Mouse (Mus musculus) mature B cell (primary cell): ENCODE measurements around the gene Dock9.

Experiments used
- in situ Hi-C: fragments of 300-500 bp; cut with MboI; formaldehyde crosslinking; loops from 2 replicates; pipeline ENCODE4 v1.14.3; 2019

The Dock9 gene

GRCm38 (mm10) chr14:121797457-121798410 lies at the start of gene Dock9:
Dock9 (minus strand) TSS chr14:121797837.
- in situ Hi-C loops, result no loop called here

DNA sequence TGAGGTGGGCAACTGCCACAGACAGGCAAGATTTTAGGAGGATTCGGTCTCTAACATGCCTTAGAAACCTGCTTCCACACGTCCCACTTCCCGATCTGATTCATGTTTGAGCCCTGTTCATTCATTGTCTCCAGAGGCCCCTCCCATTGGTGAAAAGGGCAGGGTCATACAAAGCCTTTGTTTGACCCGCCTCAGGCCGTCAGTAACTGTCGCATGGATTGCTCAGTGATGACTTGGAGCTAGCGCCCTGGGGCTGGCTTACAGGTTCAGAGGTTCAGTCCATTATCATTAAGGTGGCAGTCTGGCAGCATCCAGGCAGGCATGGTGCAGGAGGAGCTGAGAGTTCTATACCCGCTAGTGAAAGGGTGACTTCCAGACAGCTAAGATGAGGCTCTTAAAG lies 46.8 kb upstream of the Dock9 start:
- in situ Hi-C loops, result no loop called here

DNA sequence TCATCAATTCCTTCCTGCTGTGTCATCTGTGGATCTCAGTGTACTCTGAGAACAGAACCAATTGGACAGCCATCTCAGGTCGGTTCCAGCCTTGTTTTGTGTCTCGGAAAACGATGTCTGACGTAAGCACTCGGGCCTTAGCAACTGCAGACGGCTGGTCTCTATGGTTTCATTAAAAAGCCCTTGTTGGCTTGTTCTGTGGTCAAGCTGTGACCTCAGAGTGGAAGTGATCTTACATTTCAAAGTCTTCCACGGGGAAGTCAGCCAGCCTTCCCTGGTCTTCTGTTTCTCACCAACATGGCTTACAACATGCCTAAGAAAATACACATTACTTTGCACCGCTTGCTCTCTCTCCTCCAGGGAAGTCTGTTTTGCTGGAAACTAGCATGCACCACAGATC lies 42.6 kb upstream of the Dock9 start:
- in situ Hi-C loops, result no loop called here

DNA sequence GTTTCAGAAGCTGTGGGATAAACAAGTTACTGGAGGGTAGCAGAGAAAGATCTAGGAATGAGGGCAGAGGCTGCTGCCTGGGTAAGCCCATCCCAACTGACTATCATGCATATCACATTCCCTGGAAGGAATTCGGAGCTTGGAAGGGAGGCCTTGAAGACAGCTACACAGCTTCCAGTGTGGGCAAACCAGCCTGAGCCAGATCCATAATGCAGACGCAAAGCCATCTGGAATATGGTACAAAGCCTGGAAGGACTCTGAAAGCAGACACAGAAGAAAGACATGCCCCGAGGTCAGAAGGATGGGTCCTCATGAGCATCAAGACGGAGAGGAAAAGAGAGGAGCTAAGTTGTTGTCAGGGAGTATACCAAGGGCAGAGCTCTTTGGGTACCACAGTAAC lies 40.5 kb upstream of the Dock9 start:
- in situ Hi-C loops, result no loop called here

- in situ Hi-C loops, result no loop called here
These were observed 35.4 kb upstream of the Dock9 start for GRCm38 (mm10) chr14:121833001-121833520.

- in situ Hi-C loops, result no loop called here
These were observed 32.3 kb upstream of the Dock9 start for GRCm38 (mm10) chr14:121829816-121830442.

DNA sequence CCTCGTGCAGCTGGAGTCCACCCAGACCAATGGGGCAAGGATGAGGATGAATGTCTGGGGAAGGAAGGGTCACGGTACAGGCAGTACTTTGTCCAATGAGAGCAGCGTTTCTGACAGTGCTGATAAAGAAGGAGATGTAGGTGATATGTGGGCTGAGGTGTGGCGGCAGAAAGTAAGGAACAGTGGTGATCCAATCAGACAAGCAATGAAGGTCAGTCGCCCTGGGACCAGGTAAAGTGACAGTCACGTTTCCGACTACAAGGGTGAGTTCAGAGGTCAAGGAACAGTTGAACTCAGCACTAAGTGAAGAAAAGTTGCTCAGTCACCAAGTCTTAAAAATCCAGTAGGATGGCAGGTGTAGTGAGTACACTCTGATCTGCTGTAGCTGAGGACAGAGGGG lies 29.5 kb upstream of the Dock9 start:
- in situ Hi-C loops, result no loop called here

GRCm38 (mm10) chr14:121825521-121826445 lies 28.1 kb upstream of the Dock9 start:
- in situ Hi-C loops, result no loop called here

- in situ Hi-C loops, result no loop called here
These were observed 26.9 kb upstream of the Dock9 start for GRCm38 (mm10) chr14:121824322-121825103.

- in situ Hi-C loops, result no loop called here
These were observed 25.4 kb upstream of the Dock9 start for GRCm38 (mm10) chr14:121822997-121823396.

GRCm38 (mm10) chr14:121822506-121822905 lies 24.9 kb upstream of the Dock9 start:
- in situ Hi-C loops, result no loop called here

DNA sequence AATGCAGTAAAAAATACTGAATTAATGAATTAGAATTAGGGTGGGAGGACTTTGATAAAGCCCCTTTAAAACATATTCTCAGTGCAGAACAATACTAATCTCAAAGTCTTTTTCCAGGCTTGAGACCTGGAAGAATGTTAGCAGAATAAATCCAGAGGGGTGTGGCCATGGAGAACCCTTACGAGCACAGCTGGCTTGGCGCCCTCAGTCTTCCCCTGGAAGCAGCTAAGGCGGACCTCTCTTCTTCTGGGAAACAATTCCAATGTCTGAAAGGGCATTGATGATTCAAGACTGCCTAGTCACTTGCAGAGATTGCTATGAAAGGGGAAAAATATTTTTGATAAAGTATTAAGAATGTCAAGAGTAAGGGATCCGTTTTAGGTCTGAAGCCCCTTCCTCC lies 9.2 kb upstream of the Dock9 start:
- in situ Hi-C loops, result no loop called here

GRCm38 (mm10) chr14:121806316-121806715 lies 8.7 kb upstream of the Dock9 start:
- in situ Hi-C loops, result no loop called here

- in situ Hi-C loops, result no loop called here
These were observed 6.8 kb upstream of the Dock9 start for GRCm38 (mm10) chr14:121804461-121804860.

DNA sequence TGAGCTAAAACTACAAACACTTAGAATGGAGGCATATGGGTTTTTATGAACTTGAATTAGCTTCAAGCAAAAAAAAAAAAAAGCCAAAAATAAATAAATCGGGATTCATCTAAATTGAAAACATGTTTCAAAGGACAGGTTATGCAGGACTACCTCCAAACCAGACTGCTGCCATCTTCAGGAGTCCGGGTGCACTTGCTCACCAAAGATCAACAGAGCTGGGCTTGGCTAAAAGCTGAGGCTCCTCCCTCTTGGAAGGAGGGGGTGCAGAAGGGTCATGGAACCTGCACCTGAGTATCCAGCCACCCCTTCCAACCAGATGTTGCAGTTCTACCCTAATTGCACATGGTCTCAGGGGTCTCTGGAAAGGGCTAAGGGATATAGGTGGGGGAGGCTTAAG lies 3.3 kb upstream of the Dock9 start:
- in situ Hi-C loops, result no loop called here

DNA sequence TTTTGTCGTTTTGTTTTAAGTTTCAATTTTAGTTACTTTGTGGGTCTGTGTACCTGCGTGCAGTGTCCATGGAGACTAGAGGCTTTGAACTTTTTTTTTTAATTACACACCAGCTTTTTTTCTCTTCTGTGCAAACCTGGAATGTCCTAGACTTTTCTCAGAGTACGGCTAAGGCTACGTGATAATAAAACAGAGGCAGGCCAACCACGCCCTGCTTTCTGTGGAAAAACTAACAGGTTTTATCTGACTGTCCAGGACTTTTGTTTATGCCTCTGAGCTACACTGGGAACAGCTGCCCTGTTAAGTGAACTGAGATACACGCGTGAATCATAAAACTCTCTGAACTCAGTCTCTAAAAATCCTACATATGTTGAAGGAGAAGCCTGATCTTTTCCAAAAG lies 1.5 kb upstream of the Dock9 start:
- in situ Hi-C loops, result no loop called here

DNA sequence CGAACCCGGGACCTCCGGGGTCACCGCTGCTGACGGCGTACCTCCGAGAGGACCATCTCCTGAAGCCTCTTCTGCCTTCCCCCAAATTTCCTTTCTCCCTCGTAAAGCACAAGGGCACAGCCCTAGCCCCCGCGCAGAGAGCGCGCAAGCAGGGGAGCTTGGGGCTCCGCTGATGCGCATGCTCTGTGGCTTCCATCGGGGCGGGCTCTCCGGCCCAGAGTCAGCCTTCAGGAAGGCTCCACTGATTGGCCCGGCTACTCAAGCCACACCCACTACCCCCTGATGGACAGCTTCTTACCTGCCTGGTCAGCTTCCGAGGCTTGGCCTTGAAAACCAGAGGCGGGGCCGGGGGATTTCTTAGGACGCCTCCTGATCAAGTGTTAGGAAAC lies 768 bp upstream of the Dock9 start:
- in situ Hi-C loops, result no loop called here

DNA sequence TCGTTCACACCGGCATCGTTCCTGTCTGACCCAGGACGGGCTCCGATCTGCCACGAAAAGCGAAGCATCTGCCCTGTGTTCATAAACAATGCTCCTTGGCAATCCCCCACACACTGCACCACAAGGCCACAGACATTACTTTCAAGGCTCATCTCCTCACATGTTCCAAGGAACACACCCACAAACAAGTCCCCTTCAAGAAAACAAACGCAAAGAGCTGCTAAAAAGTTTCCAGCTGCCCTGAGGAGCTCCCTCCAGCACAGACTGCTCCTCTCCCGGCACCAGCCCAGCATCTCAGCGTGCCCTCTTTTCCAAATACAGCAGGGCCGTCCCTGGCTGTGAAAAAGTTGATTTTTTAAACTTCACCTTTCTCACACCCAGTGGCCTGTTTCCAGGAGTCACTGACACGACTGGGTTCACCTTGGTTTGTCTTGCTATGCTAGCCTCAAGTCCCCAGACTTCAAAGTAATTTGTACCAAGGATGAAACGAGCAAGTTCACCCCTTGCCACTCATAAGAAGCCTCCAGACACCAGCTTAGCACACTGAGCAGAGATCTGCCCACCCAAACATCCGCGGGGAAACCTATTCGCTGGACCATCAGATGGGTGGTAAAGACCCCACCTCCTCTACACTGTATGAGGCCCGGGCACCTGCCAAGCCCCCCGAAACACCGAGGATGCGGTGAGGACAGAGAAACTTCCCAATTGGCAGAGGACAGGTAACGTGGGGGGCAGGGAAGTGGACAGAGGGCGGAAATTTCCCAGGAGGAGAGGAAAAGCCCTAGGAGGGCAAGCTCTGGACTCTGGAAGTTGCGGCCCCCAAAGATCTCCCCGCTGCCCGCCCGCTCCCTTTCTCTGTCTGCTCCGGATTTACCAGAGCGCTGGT lies 823 bp downstream of the Dock9 start:
- in situ Hi-C loops, result no loop called here

- in situ Hi-C loops, result no loop called here
These were observed 2.1 kb downstream of the Dock9 start for GRCm38 (mm10) chr14:121795536-121795935.

GRCm38 (mm10) chr14:121793639-121794038 lies 4.0 kb downstream of the Dock9 start:
- in situ Hi-C loops, result no loop called here
